Mouse (Mus musculus): ENCODE measurements at regions not wholly inside any gene's neighbourhood (a gene's known extent, or its start where the extent isn't known, plus 50 kb on each side); places are given as distances from the start of the nearest gene placed in this dataset.
"Not testable (repeated sequence)": the region's sequence is repeated elsewhere in the genome, so short reads cannot be mapped to it uniquely, and the experiment has no call there.

GRCm38 (mm10) chr3:41504867-41505266 is 50.7 kb upstream of the Jade1 start:
- DNase-seq, result no peak

- DNase-seq, result no peak
Observed at GRCm38 (mm10) chr3:41502161-41502560, 53.4 kb upstream of the Jade1 start.

- DNase-seq, result not testable (repeated sequence)
Observed at GRCm38 (mm10) chr3:41501639-41502038, 53.9 kb upstream of the Jade1 start.

- no peak for DNase-seq
Observed at GRCm38 (mm10) chr3:41501124-41501523, 54.4 kb upstream of the Jade1 start.

- DNase-seq, result no peak
Observed at GRCm38 (mm10) chr3:41499680-41500079, 55.9 kb upstream of the Jade1 start.

- peak; percentile 43 for DNase-seq
Observed at GRCm38 (mm10) chr3:41498791-41499190, 56.7 kb upstream of the Jade1 start.

GRCm38 (mm10) chr3:41497771-41498170 is 57.8 kb upstream of the Jade1 start:
- no peak for DNase-seq

GRCm38 (mm10) chr3:41496931-41497710 is 58.4 kb upstream of the Jade1 start:
- DNase-seq, result no peak

- DNase-seq, result no peak
Observed at GRCm38 (mm10) chr3:41495893-41496292, 59.6 kb upstream of the Jade1 start.

- no peak for DNase-seq
Observed at GRCm38 (mm10) chr3:41495097-41495496, 60.4 kb upstream of the Jade1 start.

- no peak for DNase-seq
Observed at GRCm38 (mm10) chr3:41493472-41493871, 62.1 kb upstream of the Jade1 start.

- no peak for DNase-seq
Observed at GRCm38 (mm10) chr3:41492727-41493392, 62.7 kb upstream of the Jade1 start.

GRCm38 (mm10) chr3:41492031-41492726 is 63.4 kb upstream of the Jade1 start:
- no peak for DNase-seq

GRCm38 (mm10) chr3:41491185-41491584 is 64.3 kb upstream of the Jade1 start:
- DNase-seq, result peak; percentile 17

GRCm38 (mm10) chr3:41489998-41490397 is 65.5 kb upstream of the Jade1 start:
- no peak for DNase-seq

GRCm38 (mm10) chr3:41489571-41489970 is 66.0 kb upstream of the Jade1 start:
- DNase-seq, result no peak

GRCm38 (mm10) chr3:41488229-41488774 is 67.2 kb upstream of the Jade1 start:
- no peak for DNase-seq

- DNase-seq, result no peak
Observed at GRCm38 (mm10) chr3:41484920-41485319, 70.6 kb upstream of the Jade1 start.

GRCm38 (mm10) chr3:41483582-41483981 is 71.9 kb upstream of the Jade1 start:
- no peak for DNase-seq

GRCm38 (mm10) chr3:41482881-41483494 is 72.5 kb upstream of the Jade1 start:
- DNase-seq, result no peak

GRCm38 (mm10) chr3:41480186-41480585 is 75.3 kb upstream of the Jade1 start:
- no peak for DNase-seq

- no peak for DNase-seq
Observed at GRCm38 (mm10) chr3:41478971-41479370, 76.6 kb upstream of the Jade1 start.

- no peak for DNase-seq
Observed at GRCm38 (mm10) chr3:41476516-41476915, 79.0 kb upstream of the Jade1 start.

All from heart, postnatal 4 days (tissue).